Mouse (Mus musculus) intestine, embryonic 15.5 days (tissue): ENCODE results near the gene Ino80e. TPM values are rescaled to one million over a fixed set of nuclear protein-coding genes. Genes with fewer than 3 reads are reported as not detected.
A peak's percentile ranks its signal among the peaks of the same experiment; 100 is the strongest.
"Not testable (repeated sequence)": the region's sequence is repeated elsewhere in the genome, so short reads cannot be mapped to it uniquely, and the experiment has no call there.

Experiments used
- ATAC-seq: fragments of 200-750 bp; cut with Nextera tagmentation; 2 replicates; pipeline ENCODE4 v1.8.0; 2017; ENCODE audit warnings: moderate TSS enrichment, moderate library complexity
- H3K27ac ChIP-seq: fragments of 300-500 bp; sonication (generic); 2 replicates; pipeline ENCODE4 v1.5.1; 2015; ENCODE audit warnings: mild to moderate bottlenecking, inconsistent platforms
- H3K27me3 ChIP-seq: fragments of 300-500 bp; sonication (generic); replicated peaks from 2 replicates; pipeline ENCODE4 v1.6.1; 2015; ENCODE audit warnings: inconsistent platforms
- H3K36me3 ChIP-seq: fragments of 300-500 bp; sonication (generic); 2 replicates; pipeline ENCODE4 v1.6.1; 2015; ENCODE audit warnings: inconsistent platforms
- H3K4me1 ChIP-seq: fragments of 300-500 bp; sonication (generic); replicated peaks from 2 replicates; pipeline ENCODE4 v1.6.1; 2015; ENCODE audit warnings: inconsistent platforms
- H3K4me2 ChIP-seq: fragments of 300-500 bp; sonication (generic); replicated peaks from 2 replicates; pipeline ENCODE4 v1.6.1; 2015; ENCODE audit warnings: mild to moderate bottlenecking, inconsistent platforms
- H3K4me3 ChIP-seq: fragments of 300-500 bp; sonication (generic); replicated peaks from 2 replicates; pipeline ENCODE4 v1.5.1; 2015; ENCODE audit warnings: inconsistent platforms
- H3K9ac ChIP-seq: fragments of 300-500 bp; sonication (generic); 2 replicates; pipeline ENCODE4 v1.6.1; 2015; ENCODE audit warnings: inconsistent platforms
- H3K9me3 ChIP-seq: fragments of 300-500 bp; sonication (generic); 2 replicates; pipeline ENCODE4 v1.6.1; 2016; ENCODE audit warnings: inconsistent platforms
- WGBS: fragments of 180-500 bp; shearing (Covaris S2); methylation state at CpG from one replicate; pipeline ENCODE4 v1.1.7; 2015; 5-methylcytosine and 5-hydroxymethylcytosine counted together
- polyA plus RNA-seq: library from polyadenylated mRNA; unstranded; fragments of >200 nt; fragmentation: Nextera tagmentation; extraction: Ambion mirVana; gene quantifications from 2 replicates; pipeline ENCODE4 v1.2.1, GENCODE M21; 2015

Gene Ino80e
- polyA plus RNA-seq: 59.1 and 65.9 TPM in 2 replicates

DNA sequence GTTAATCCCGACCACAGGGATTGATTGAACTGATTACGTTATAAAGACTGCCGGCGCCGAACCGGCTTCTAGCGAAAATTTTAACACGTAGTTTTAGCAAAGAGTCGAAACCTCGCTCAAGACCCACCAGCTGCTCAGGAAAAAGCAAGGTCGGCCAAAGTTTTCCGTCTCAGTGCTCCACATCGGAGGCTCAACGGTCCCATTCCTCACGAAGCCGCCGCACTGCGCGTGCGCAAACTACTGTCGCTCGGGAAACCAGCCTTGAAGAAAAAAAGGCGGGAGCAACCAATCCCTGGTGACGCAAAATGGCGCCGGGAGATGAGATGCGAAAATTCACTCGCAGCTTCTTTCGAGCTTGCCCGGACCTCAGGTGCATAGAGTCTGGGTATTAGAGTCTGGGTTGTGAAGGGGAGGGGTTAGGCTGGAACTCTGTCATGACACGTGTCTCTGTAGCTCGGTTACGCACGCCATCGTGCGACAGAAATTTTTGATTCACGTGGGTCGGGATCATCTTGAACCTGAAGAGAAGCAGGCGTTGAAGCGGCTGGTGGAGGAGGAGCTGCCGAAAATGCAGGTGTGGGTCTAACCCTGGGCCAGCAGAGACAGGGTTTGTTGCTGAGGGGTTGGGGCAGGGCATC lies at the start of gene Ino80e:
TSS of gene Ino80e (minus strand) at position 231 of the 638 bp plus-strand sequence.
- peak; percentile 84 for ATAC-seq
- Histone ChIP-seq H3K9ac (peak within 1 kb of the TSS; percentile 70), H3K36me3 (peaks cover 18% of the 10 kb centered on the region), H3K9me3 (no peaks in the 10 kb centered on the region), H3K4me2 (peak within 1 kb of the TSS; percentile 86), H3K4me3 (peak within 1 kb of the TSS; percentile 62), H3K4me1 (peaks cover 32% of the 10 kb centered on the region), H3K27me3 (no peaks in the 10 kb centered on the region), H3K27ac (peak within 1 kb of the TSS; percentile 52)
- WGBS: under 1% methylated on average over 41 of the region's 41 CpGs

DNA sequence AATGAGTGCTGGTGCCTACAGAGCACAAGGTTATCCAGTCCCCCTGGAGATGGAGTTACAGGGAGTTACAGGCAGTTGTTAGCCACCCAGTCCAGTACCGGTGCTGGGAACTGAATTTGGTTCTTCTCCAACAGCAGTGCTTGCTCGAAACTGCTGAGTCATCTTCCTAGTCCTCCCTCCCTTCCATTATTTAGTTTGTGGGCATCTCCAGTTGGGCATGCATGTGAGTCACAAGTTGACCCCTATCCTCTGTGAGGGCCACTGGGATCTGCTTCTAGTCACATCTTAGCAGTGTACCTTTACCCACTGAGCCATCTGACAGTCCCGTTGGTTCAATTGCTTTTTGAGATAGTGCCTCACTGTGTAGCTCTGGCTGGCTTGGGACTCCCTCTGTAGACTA lies 43.4 kb upstream of the Ino80e start:
- WGBS: 70% methylated on average over 3 of the region's 3 CpGs
- no peaks in the 10 kb centered on the region for H3K36me3 ChIP-seq
- H3K9me3 ChIP-seq: no peaks in the 10 kb centered on the region
- H3K4me3 ChIP-seq: no peak overlapping the region
- no peak for ATAC-seq
- H3K27ac ChIP-seq: no peak overlapping the region
- no peaks in the 10 kb centered on the region for H3K27me3 ChIP-seq
- H3K4me2 ChIP-seq: no peak overlapping the region
- H3K9ac ChIP-seq: no peak overlapping the region
- H3K4me1 ChIP-seq: no peaks in the 10 kb centered on the region

DNA sequence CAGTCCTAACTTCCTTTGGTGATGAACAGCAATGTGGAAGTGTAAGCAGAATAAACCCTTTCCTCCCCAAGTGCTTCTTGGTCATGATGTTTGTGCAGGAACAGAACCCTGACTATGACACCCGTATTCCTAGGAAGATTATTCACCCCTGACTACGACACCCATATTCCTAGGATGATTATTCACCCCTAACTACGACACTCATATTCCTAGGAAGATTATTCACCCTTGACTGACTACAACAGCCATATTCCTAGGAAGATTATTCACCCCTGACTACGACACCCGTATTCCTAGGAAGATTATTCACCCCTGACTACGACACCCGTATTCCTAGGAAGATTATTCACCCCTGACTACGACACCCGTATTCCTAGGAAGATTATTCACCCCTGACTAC lies 37.6 kb upstream of the Ino80e start:
- not testable (repeated sequence) for H3K27me3 ChIP-seq, ATAC-seq, H3K4me2 ChIP-seq, H3K9ac ChIP-seq, H3K27ac ChIP-seq, H3K9me3 ChIP-seq, H3K36me3 ChIP-seq, H3K4me3 ChIP-seq
- whole genome bisulfite sequencing: 97% methylated on average over 7 of the region's 9 CpGs
- H3K4me1 ChIP-seq: peaks cover 14% of the 10 kb centered on the region

DNA sequence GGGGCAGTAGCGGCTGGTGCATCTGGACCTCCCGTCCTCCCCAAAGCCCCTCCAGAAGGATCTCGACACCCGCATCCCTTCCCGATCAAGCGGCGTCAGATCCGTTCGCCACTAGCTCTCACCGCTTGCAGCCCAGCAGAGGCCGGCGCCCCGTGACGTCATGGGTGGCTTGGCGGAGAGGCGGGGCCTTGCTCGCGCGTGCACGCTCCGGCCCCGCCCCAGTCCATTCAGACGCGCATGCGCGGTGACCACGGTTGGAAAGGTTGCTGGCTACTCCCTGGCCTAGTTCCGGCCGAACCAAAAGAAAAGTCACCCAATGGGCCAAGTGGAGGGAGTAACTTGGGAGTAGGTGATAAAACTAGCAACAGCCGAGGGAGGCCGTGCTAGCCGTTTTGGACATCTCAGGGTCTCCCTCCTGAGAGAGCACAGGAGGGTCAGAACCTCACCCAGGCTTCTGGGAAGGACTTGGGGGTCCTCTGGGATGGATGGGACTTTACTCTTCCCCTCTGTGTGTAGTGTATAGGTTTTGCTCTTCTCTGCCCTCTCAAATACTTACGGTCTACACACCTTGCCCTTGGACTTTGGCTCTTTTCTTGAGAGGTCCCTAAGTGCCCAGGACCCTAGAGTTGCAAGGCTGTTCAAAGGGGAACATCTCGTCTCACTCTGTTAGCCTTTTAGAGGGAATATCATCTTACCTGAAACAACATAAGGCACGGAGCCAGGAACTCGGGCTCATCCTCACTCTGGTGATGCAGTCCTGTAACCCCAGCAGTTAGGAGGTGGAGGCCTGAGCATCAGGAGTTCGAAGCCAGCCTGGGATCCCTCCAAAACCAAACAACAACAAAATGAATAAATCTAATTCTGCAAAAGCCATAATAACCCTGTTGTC lies 36.2 kb upstream of the Ino80e start:
- ATAC-seq: peak; percentile 99
- Histone ChIP-seq H3K4me1 (peaks cover 14% of the 10 kb centered on the region), H3K36me3 (no peaks in the 10 kb centered on the region), H3K9ac (peak overlapping the region; percentile 75), H3K27ac (peak overlapping the region; percentile 62), H3K27me3 (no peaks in the 10 kb centered on the region), H3K4me2 (peak overlapping the region; percentile 81), H3K9me3 (no peaks in the 10 kb centered on the region), H3K4me3 (peak overlapping the region; percentile 70)
- 10% methylated on average over 37 of the region's 37 CpGs for WGBS

DNA sequence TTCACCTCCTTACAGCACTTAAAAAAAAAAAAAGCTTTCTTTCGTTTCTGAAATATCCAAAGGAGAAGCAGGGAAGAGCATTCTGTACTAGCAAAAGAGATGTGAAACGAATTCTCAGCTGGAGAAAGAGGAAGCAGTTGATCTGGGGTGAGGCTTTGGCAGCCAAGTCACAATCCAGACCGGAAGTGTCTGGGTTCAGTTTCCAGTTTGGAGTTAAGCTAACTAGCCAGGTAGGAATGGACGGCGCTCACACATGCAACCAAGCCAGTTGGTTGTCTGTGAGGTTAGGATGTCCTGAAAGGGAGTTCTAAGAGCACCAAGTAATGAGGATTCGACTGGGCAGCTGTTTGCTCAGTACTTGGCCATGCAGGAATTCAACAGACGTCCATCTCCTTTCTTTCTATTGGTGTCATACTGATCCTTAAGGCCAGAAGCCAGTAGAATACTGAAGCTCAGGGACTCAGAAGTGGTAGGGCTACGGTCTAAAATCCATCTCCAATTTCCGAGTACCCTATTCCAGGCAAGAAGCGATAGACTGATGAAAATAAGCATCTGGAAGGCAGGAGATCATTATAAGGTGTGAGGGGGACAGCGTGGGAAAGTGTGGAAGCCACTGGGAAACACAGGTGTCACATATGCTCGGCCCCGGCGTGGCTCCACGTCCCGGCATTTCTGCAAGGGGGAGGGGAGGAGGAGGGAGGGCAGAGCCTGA lies 35.4 kb upstream of the Ino80e start:
- peak; percentile 81 for ATAC-seq
- Histone ChIP-seq H3K9ac (peak overlapping the region; percentile 75), H3K27ac (peak overlapping the region; percentile 62), H3K27me3 (no peaks in the 10 kb centered on the region), H3K4me3 (peak overlapping the region; percentile 70), H3K36me3 (no peaks in the 10 kb centered on the region), H3K9me3 (no peaks in the 10 kb centered on the region), H3K4me2 (peak overlapping the region; percentile 81), H3K4me1 (peaks cover 14% of the 10 kb centered on the region)
- 23% methylated on average over 16 of the region's 16 CpGs for WGBS

DNA sequence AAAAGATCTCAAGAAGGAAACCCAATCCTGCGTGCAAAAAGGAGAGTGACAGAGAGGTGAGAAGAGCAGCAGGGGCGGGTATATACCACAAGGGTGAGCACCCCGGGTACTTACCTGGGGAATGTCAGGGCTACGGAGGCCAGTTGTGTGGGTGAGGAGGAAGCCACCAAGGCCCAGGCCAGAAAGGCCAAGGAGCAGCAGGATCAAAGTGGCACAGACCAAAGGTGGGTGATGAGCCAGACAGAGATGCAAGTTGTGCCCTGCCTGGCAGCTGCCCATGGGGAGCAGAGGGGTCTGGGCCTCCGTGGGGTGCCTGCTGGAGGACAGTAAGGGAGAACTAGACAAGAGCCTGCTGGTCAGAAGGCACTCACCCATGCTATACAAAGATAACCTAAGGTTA lies 34.7 kb upstream of the Ino80e start:
- Histone ChIP-seq H3K27ac (0 out of 2 replicates have a peak overlapping the region, but pooled peaks have one; percentile 29), H3K36me3 (no peaks in the 10 kb centered on the region), H3K4me2 (peak overlapping the region; percentile 81; the same call in 1 of the 2 replicates), H3K9ac (no peak overlapping the region), H3K27me3 (no peaks in the 10 kb centered on the region), H3K9me3 (no peaks in the 10 kb centered on the region), H3K4me1 (peaks cover 14% of the 10 kb centered on the region), H3K4me3 (no peak overlapping the region)
- WGBS: 89% methylated on average over 5 of the region's 5 CpGs
- ATAC-seq: no peak

DNA sequence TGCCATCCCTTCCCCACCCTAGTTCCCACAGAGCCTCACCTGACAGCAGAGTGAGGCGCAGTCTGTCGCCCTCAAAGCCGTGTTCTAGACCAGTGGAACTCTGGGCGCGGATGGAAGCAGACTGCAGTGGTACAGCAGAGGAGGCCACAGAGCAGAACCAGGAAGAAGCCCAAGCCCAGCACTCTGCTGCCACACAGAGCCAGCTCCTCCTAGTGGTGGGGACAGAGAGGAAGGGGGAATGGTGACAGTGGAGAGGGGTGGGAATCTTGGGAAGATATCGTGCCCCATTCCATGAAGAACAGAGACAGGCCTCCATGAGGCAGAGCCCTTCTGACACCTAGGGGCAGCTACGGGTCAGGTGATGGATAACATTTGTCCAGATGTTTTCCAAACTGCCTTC lies 26.7 kb upstream of the Ino80e start:
- Histone ChIP-seq H3K4me1 (no peaks in the 10 kb centered on the region), H3K9me3 (no peaks in the 10 kb centered on the region), H3K36me3 (no peaks in the 10 kb centered on the region), H3K4me2 (no peak overlapping the region), H3K4me3 (no peak overlapping the region), H3K27ac (no peak overlapping the region), H3K27me3 (no peaks in the 10 kb centered on the region), H3K9ac (no peak overlapping the region)
- WGBS: 51% methylated on average over 7 of the region's 7 CpGs
- no peak for ATAC-seq

DNA sequence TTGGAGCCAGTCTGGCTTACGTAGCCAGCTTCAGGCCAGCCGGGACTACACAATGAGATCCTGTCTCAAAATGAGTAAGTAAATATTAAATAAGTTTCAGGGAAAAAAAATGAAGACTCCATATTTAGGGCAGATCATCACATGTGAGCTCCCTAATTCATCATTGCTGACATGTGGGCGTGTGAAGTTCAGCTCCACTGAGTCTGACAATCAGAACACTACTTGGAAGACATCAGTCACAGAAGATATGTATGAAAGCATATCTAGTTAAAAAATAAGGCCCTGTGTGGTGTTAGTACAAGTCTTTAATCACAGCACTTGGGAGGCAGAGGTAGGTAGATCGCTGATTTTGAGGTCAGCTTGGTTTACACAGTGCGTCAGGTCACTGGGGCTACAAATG lies 25.1 kb upstream of the Ino80e start:
- no peaks in the 10 kb centered on the region for H3K27me3 ChIP-seq
- H3K36me3 ChIP-seq: no peaks in the 10 kb centered on the region
- WGBS: 76% methylated on average over 5 of the region's 5 CpGs
- no peak for ATAC-seq
- peaks cover 6% of the 10 kb centered on the region for H3K4me1 ChIP-seq
- H3K4me3 ChIP-seq: no peak overlapping the region
- H3K9ac ChIP-seq: no peak overlapping the region
- no peak overlapping the region for H3K27ac ChIP-seq
- no peaks in the 10 kb centered on the region for H3K9me3 ChIP-seq
- no peak overlapping the region for H3K4me2 ChIP-seq

DNA sequence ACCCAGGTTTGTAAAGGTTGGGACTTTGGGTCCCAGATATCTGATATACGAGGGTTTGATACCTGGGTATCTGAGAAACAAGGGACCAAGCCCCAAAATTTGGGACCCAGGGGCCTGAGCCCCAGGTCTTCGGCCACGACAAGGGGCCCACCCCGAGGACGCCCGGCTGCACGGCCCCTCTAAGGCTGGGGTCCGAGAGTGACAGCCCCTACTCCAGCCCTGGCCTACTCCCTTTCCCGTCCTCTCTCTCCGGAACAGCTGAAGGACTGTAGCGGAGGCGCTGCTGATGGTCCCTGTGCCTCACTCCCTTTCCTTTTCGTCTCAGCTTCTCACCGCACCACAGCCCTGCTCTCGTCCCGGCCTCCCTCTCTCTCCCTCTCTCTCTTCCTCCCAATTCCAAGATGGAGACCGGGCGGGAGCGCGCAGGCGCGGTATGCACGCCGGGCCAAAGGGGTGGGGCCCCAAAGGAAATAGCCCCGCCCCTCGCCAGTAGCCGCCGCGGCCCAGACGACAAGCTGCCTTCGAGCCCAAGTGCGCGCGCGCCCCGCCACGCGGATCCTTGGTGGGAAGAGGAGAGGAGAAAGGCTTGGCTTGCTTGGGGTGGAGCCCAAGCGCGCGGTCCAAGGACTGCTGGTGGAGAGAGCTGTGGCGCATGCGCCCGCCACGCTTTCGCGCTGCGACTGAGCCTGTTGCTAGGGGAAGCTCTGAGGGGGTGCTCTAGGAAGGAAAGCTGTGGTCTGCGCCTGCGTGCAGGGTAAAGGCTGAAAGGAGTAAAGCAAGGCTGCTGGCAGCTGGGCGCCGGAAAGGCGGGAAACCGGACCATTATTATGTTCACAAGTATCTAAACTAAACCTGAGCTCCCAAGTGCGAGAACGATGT lies 22.3 kb upstream of the Ino80e start, which contains the start of gene Taok2:
TSS of gene Taok2 (minus strand) at position 418 of the 879 bp plus-strand sequence.
- Histone ChIP-seq H3K9ac (peak within 1 kb of the TSS; percentile 82), H3K4me2 (peak within 1 kb of the TSS; percentile 97), H3K27ac (peak within 1 kb of the TSS; percentile 94), H3K9me3 (no peaks in the 10 kb centered on the region), H3K4me1 (peaks cover 17% of the 10 kb centered on the region), H3K4me3 (peak within 1 kb of the TSS; percentile 74), H3K27me3 (no peaks in the 10 kb centered on the region), H3K36me3 (peaks cover 11% of the 10 kb centered on the region)
- WGBS: under 1% methylated on average over 56 of the region's 56 CpGs
- ATAC-seq: peak; percentile 98

DNA sequence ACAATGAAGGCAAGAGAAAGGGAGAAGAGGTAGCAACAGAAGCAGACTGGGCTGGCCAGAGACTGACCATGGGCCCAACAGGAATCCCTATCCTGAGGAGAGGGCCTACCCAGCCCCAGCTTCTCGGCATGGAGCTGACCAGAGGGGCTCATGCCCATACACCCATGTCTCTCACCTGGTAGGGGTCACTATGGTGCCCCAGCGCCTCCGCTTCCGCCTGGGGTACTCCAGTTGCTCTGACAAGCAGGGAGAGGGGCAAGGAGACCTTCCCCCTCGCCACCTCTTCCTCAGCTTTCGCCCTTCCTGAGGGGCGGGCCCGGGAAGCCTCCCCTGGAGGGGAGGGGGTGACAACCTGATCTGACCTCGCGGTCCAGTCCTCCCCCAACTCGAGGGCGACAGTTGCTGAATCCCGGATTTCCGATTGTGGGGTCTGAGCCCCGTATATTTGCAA lies 21.6 kb upstream of the Ino80e start:
- ATAC-seq: peak; percentile 6; the same call in 1 of the 2 replicates
- Histone ChIP-seq H3K4me2 (peak overlapping the region; percentile 97), H3K4me3 (peak overlapping the region; percentile 74), H3K9ac (peak overlapping the region; percentile 82), H3K9me3 (no peaks in the 10 kb centered on the region), H3K27me3 (no peaks in the 10 kb centered on the region), H3K4me1 (peaks cover 17% of the 10 kb centered on the region), H3K36me3 (peaks cover 19% of the 10 kb centered on the region), H3K27ac (peak overlapping the region; percentile 94)
- under 1% methylated on average over 15 of the region's 15 CpGs for WGBS

DNA sequence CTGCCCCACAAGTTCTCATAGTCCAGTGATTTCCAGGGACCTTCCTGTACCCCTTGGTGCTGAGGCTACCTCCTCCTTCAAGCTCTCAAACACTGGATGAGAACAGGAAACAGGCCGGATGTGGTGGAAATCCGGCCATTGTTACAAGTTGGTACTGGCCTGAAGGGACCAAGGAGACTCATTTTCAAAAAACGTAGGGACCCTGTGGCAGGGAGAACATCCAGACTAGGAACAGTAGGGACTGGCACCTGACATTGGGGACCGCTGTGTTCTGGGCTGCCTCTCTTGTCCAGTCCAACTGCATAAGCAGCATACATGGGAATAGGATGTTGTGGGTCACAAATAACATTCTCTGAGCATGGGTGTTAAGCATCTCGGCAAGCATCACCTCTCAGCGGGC lies 18.9 kb upstream of the Ino80e start:
- H3K4me1 ChIP-seq: peaks cover 17% of the 10 kb centered on the region
- no peak overlapping the region for H3K4me3 ChIP-seq
- H3K4me2 ChIP-seq: peak overlapping the region; percentile 97
- WGBS: 76% methylated on average over 6 of the region's 6 CpGs
- H3K9me3 ChIP-seq: no peaks in the 10 kb centered on the region
- H3K27me3 ChIP-seq: no peaks in the 10 kb centered on the region
- ATAC-seq: no peak
- peaks cover 36% of the 10 kb centered on the region for H3K36me3 ChIP-seq
- H3K27ac ChIP-seq: no peak overlapping the region
- no peak overlapping the region for H3K9ac ChIP-seq
